In the genomic region with DNA sequence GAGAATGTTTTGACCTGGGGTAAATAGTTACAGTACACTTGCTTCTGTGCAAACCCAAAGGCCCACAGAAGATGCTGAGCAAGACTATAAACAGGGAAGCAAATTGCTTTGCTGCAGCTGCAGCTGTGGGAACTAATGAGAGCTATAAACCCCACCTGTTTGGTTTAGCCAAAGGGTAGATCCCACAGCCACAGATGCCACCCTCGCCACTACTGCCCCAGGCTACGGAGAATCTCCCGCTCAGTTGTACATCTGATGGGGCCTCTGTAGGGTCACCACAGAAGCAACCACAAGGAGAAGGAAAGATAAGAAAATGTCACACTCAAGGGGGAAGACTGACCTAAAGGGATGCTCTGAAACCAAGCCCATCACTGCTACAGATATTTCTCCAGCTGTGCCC, we compare ENCODE assay signal across 20 mouse cellular contexts.
"Had no signal": no experiment of that assay in that cellular context is flagged by ENCODE, and none has a peak within 500 bp of the region (broad histone marks: within the 10 kb centered on the region; RNA-seq: fewer than 3 reads in every experiment).

No protein-coding gene starts in this region.

- H3K9ac ChIP-seq: intestine, embryonic 15.5 days; kidney, embryonic 15.5 days; limb, embryonic 15.5 days; liver, embryonic 14.5 days; liver, postnatal 0 days; lung, embryonic 14.5 days; midbrain, embryonic 12.5 days; midbrain, embryonic 15.5 days; stomach, embryonic 15.5 days had no signal

- DNase-seq: kidney, adult 11 months; kidney, adult 8-10 months; kidney, postnatal 10 days; kidney, postnatal 36 days; left cerebral cortex, postnatal 4 days; liver, postnatal 0 days; lung, embryonic 14.5 days; right cerebral cortex, postnatal 25 days; spleen, adult 18-20 months; thymus, postnatal 25 days had no signal

- H3K9me3 ChIP-seq: intestine, embryonic 15.5 days; kidney, embryonic 15.5 days; limb, embryonic 15.5 days; midbrain, embryonic 12.5 days; midbrain, embryonic 15.5 days; stomach, embryonic 15.5 days had no signal

- H3K4me2 ChIP-seq: intestine, embryonic 15.5 days; kidney, embryonic 15.5 days; limb, embryonic 15.5 days; liver, embryonic 11.5 days; lung, embryonic 14.5 days; midbrain, embryonic 12.5 days; midbrain, embryonic 15.5 days; stomach, embryonic 15.5 days had no signal

- H3K36me3 ChIP-seq: intestine, embryonic 15.5 days; kidney, embryonic 15.5 days; limb, embryonic 15.5 days; midbrain, embryonic 12.5 days; midbrain, embryonic 15.5 days; stomach, embryonic 15.5 days had no signal

- H3K27me3 ChIP-seq: intestine, embryonic 15.5 days had no signal

- H3K27ac ChIP-seq: intestine, embryonic 15.5 days; kidney, embryonic 15.5 days; limb, embryonic 15.5 days; liver, embryonic 14.5 days; macrophage; midbrain, embryonic 12.5 days; midbrain, embryonic 15.5 days; stomach, embryonic 15.5 days had no signal

- H3K4me3 ChIP-seq: intestine, embryonic 15.5 days; kidney, embryonic 15.5 days; limb, embryonic 15.5 days; midbrain, embryonic 12.5 days; midbrain, embryonic 15.5 days; stomach, embryonic 15.5 days had no signal

- ATAC-seq: intestine, embryonic 15.5 days; liver, postnatal 0 days; lung, postnatal 0 days; midbrain, embryonic 15.5 days had no signal
